Comparison of ENCODE assay signal across 19 mouse cellular contexts in genomic region chr7:127136181-127137071, GRCm38 (mm10). TPM values are rescaled to one million over a fixed set of nuclear protein-coding genes. Genes with fewer than 3 reads are reported as not detected.
DNase-seq lines count a peak whose midpoint lies in the region; ATAC-seq lines count a peak whose summit lies in the region.
"Had no signal": no experiment of that assay in that cellular context is flagged by ENCODE, and none has a peak within 500 bp of the region (broad histone marks: within the 10 kb centered on the region; RNA-seq: fewer than 3 reads in every experiment).

No protein-coding gene starts in this region.

- H3K4me1 ChIP-seq in liver, embryonic 11.5 days (replicated peaks; ENCODE audit: control insufficient read depth, insufficient read depth, low read length) = peaks cover 49% of the 10 kb centered on the region

- H3K27ac ChIP-seq in liver, embryonic 11.5 days (ENCODE audit: low read depth, low read length) = peak overlapping the region; percentile 65
- 0 out of 2 replicates have a peak overlapping the region, but pooled peaks have one; percentile 24 for H3K27ac ChIP-seq in macrophage

- 76% methylated on average over 22 of the region's 22 CpGs for WGBS in liver, embryonic 11.5 days
- 32% methylated on average over 22 of the region's 22 CpGs for WGBS in macrophage (ENCODE audit: missing documents)

- H3K9me3 ChIP-seq in liver, embryonic 11.5 days (ENCODE audit: control insufficient read depth, low read length) = no peaks in the 10 kb centered on the region

- H3K4me3 ChIP-seq in liver, embryonic 11.5 days (ENCODE audit: low read depth, low read length) = peak overlapping the region; percentile 39
- H3K4me3 ChIP-seq in macrophage (ENCODE audit: inconsistent target) = no peak overlapping the region

- H3K9ac ChIP-seq in liver, embryonic 11.5 days (ENCODE audit: low read depth, low read length) = peak overlapping the region; percentile 48
- H3K9ac ChIP-seq: forebrain, postnatal 0 days; lung, embryonic 14.5 days had no signal

- DNase-seq in liver, embryonic 11.5 days (ENCODE audit: low spot score) = no peak
- DNase-seq in liver = no peak
- peak; percentile 54 for DNase-seq in thymus, postnatal 14 days
- DNase-seq in T-cell, adult 2 months (ENCODE audit: low spot score) = no peak
- no peak for DNase-seq in cerebellum, adult 18-20 months
- DNase-seq in adrenal gland, postnatal 25 days = no peak
- DNase-seq: cerebellum, postnatal 14 days; forebrain, postnatal 0 days; gastrocnemius, postnatal 36 days; heart, postnatal 14 days; kidney, postnatal 14 days; lung, embryonic 14.5 days; right cerebral cortex, postnatal 4 days had no signal

- peaks cover 2% of the 10 kb centered on the region; the same call in 1 of the 2 replicates for H3K36me3 ChIP-seq in liver, embryonic 11.5 days (ENCODE audit: control insufficient read depth, insufficient read depth, low read length)
- no peaks in the 10 kb centered on the region for H3K36me3 ChIP-seq in macrophage (ENCODE audit: inconsistent target)

- no peaks in the 10 kb centered on the region for H3K27me3 ChIP-seq in liver, embryonic 11.5 days (replicated peaks; ENCODE audit: control insufficient read depth, insufficient read depth, low read length)

- peak overlapping the region; percentile 58 for H3K4me2 ChIP-seq in liver, embryonic 11.5 days
- H3K4me2 ChIP-seq: lung, embryonic 14.5 days had no signal

- peaks cover 10% of the 10 kb centered on the region; the same call in 1 of the 2 replicates for H3K79me2 ChIP-seq in macrophage (ENCODE audit: inconsistent target)

- no peak for ATAC-seq in liver, embryonic 11.5 days (replicated peaks; ENCODE audit: low FRiP score)
- peak; percentile 7; the same call in 1 of the 2 replicates for ATAC-seq in common myeloid progenitor, adult 5-6 weeks (replicated peaks; ENCODE audit: low read depth, poor library complexity, severe bottlenecking)
- ATAC-seq: forebrain, postnatal 0 days had no signal

RNA-seq across cellular contexts. Expression of gene Spn, which starts 1.2 kb away (rescaled TPM):
- polyA plus RNA-seq in liver, embryonic 11.5 days (2014; fragmentation: Nextera tagmentation; extraction: Ambion mirVana) = 12.7 and 14.4 TPM in 2 replicates
- 278 and 335 TPM in 2 replicates for total RNA-seq in common myeloid progenitor, adult 5-6 weeks (2017)
- total RNA-seq in macrophage (2018; cell fraction: chromatin; rRNA removed) = 1 to 10 TPM in 7 of 26 experiments, under 1 TPM in 16, not detected in 3; 0.20 to 2.5 (median 0.54) TPM
- total RNA-seq in macrophage (2018; cell fraction: cytosol; rRNA removed) = 1 to 10 TPM; 1.5 to 4.6 (median 2.6) TPM
- total RNA-seq in macrophage (2018; cell fraction: nucleus; rRNA removed) = 1 to 10 TPM in 25 of 26 experiments, under 1 TPM in 1; 0.92 to 7.9 (median 3.8) TPM
- polyA plus RNA-seq in macrophage (2018) = 1.3 to 3.8 TPM (median 1.5 TPM) in 3 replicates
- total RNA-seq in adrenal gland, postnatal 25 days (2021) = 0.55 and 1.0 TPM in 2 replicates
- polyA plus RNA-seq: lung, embryonic 14.5 days; midbrain, postnatal 0 days had no signal

RNA-seq across cellular contexts. Expression of gene Qprt, which starts 14.4 kb away (rescaled TPM):
- 43.8 and 44.2 TPM in 2 replicates for polyA plus RNA-seq in liver, embryonic 11.5 days (2014; fragmentation: Nextera tagmentation; extraction: Ambion mirVana)
- 0.10 and 1.8 TPM in 2 replicates for total RNA-seq in common myeloid progenitor, adult 5-6 weeks (2017)
- total RNA-seq in macrophage (2018; cell fraction: chromatin; rRNA removed) = not detected
- not detected for total RNA-seq in macrophage (2018; cell fraction: cytosol; rRNA removed)
- total RNA-seq in macrophage (2018; cell fraction: nucleus; rRNA removed) = not detected
- polyA plus RNA-seq in macrophage (2018) = not detected in 3 replicates
- 0.21 TPM in 1 of 2 replicates, not detected in the other for total RNA-seq in adrenal gland, postnatal 25 days (2021)
- total RNA-seq: heart, postnatal 14 days had no signal
- polyA plus RNA-seq: C2C12 had no signal

RNA-seq across cellular contexts. Expression of gene AI467606, which starts 45.3 kb away (rescaled TPM):
- 12.3 and 13.7 TPM in 2 replicates for polyA plus RNA-seq in liver, embryonic 11.5 days (2014; fragmentation: Nextera tagmentation; extraction: Ambion mirVana)
- 17.2 and 24.1 TPM in 2 replicates for total RNA-seq in common myeloid progenitor, adult 5-6 weeks (2017)
- 10 to 100 TPM in 3 of 26 experiments, 1 to 10 TPM in 16, under 1 TPM in 7; 0.44 to 15.7 (median 2.0) TPM for total RNA-seq in macrophage (2018; cell fraction: chromatin; rRNA removed)
- total RNA-seq in macrophage (2018; cell fraction: cytosol; rRNA removed) = 10 to 100 TPM in 22 of 26 experiments, 1 to 10 TPM in 4; 3.2 to 38.6 (median 27.0) TPM
- total RNA-seq in macrophage (2018; cell fraction: nucleus; rRNA removed) = 10 to 100 TPM in 15 of 26 experiments, 1 to 10 TPM in 11; 1.6 to 32.5 (median 12.7) TPM
- polyA plus RNA-seq in macrophage (2018) = 17.5 to 31.4 TPM (median 20.4 TPM) in 3 replicates
- total RNA-seq in adrenal gland, postnatal 25 days (2021) = 0.43 and 1.1 TPM in 2 replicates

RNA-seq across cellular contexts. Expression of gene Zg16, which starts 49.3 kb away (rescaled TPM):
- polyA plus RNA-seq in liver, embryonic 11.5 days (2014; fragmentation: Nextera tagmentation; extraction: Ambion mirVana) = not detected in 2 replicates
- 22.6 and 31.2 TPM in 2 replicates for total RNA-seq in common myeloid progenitor, adult 5-6 weeks (2017)
- total RNA-seq in macrophage (2018; cell fraction: chromatin; rRNA removed) = not detected
- not detected for total RNA-seq in macrophage (2018; cell fraction: cytosol; rRNA removed)
- total RNA-seq in macrophage (2018; cell fraction: nucleus; rRNA removed) = not detected
- polyA plus RNA-seq in macrophage (2018) = not detected in 3 replicates
- not detected in 2 replicates for total RNA-seq in adrenal gland, postnatal 25 days (2021)
- total RNA-seq: forebrain, postnatal 0 days; gastrocnemius, postnatal 36 days; heart, postnatal 14 days; left cerebral cortex, postnatal 14 days had no signal
- polyA plus RNA-seq: C2C12; embryonic facial prominence, embryonic 14.5 days; forebrain, postnatal 0 days; lung, embryonic 14.5 days; midbrain, postnatal 0 days had no signal

RNA-seq across cellular contexts. Expression of gene Cd2bp2, which starts 59.4 kb away (rescaled TPM):
- 50.3 and 59.5 TPM in 2 replicates for polyA plus RNA-seq in liver, embryonic 11.5 days (2014; fragmentation: Nextera tagmentation; extraction: Ambion mirVana)
- 54.9 and 73.1 TPM in 2 replicates for total RNA-seq in common myeloid progenitor, adult 5-6 weeks (2017)
- total RNA-seq in macrophage (2018; cell fraction: chromatin; rRNA removed) = 100 to 1,000 TPM in 3 of 26 experiments, 10 to 100 TPM in 23; 29.8 to 112 (median 68.5) TPM
- total RNA-seq in macrophage (2018; cell fraction: cytosol; rRNA removed) = 10 to 100 TPM; 22.4 to 51.5 (median 39.4) TPM
- total RNA-seq in macrophage (2018; cell fraction: nucleus; rRNA removed) = 10 to 100 TPM; 39.2 to 86.4 (median 59.9) TPM
- 36.2 to 55.7 TPM (median 41.4 TPM) in 3 replicates for polyA plus RNA-seq in macrophage (2018)
- total RNA-seq in adrenal gland, postnatal 25 days (2021) = 53.5 and 65.9 TPM in 2 replicates

Comparison
In these comparisons a context has a peak if more than half of its experiments do, and no peak if none do; other contexts are left out.
1. RNA of gene Spn, which starts 1.2 kb away (total RNA-seq): 278 to 335 TPM in common myeloid progenitor, adult 5-6 weeks; 0.55 to 1.0 TPM in adrenal gland, postnatal 25 days; every median in the first group is over 100 times any median in the second.